Mouse (Mus musculus) cortical plate, adult 2 months (tissue): Measurements from ENCODE around the gene Slc30a5.

ENCODE experiments used
- CTCF ChIP-seq: fragments of 200-500 bp; IDR thresholded peaks from 2 replicates; pipeline ENCODE4 v1.5.1; 2011; ENCODE audit warnings: mild to moderate bottlenecking, control low read depth, low read length; ENCODE audit not compliant: insufficient read depth; ENCODE audit errors: extremely low read depth
- POLR2A ChIP-seq: fragments of 200-500 bp; IDR thresholded peaks from 2 replicates; pipeline ENCODE4 v1.6.1; 2011; ENCODE audit warnings: mild to moderate bottlenecking, low read length, control low read depth; ENCODE audit not compliant: insufficient read depth; ENCODE audit errors: extremely low read depth

- TF ChIP-seq CTCF (no peak), POLR2A (no peak)
These were observed 41.4 kb upstream of the Slc30a5 start for GRCm38 (mm10) chr13:100874588-100874987.
